Mouse (Mus musculus): ENCODE results near the gene Rfx1.
A peak's percentile ranks its signal among the peaks of the same experiment; 100 is the strongest.

Rfx1 gene

DNA sequence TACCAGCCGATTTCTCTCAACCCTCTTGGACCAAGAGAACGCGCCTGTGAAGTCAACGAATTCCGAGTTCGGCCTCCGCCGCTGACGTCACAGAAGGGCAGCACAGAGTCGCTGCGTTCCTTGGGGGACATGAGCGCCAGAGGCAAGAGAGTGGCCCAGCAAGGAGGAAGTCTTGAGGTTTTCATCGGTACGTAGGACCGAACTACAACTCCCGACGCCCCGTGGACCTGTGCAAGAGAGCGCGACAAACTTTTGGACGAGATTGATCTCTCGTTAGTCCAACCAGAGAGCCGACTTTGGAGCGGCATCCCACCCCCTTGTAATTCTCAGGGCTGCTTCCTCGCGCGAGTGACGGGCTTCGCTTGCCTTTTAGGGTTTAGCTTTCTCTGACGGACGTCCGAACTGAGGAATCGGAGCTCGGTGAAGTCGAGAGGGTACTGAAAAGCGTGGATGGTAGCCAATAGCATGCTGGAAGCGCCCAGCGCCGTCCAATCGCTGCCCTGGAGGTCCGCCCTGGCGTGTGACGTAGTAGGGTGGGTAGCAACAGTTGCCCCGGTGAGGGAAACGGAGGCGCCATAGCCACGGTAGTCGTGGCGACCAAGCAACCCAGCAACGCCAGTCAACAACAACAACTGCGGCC, at the start of gene Rfx1:
TSS of gene Rfx1 (plus strand) at position 544 of the 640 bp plus-strand sequence.
- peak; percentile 99 for DNase-seq

GRCm38 (mm10) chr8:84019738-84020137, 46.9 kb upstream of the Rfx1 start:
- DNase-seq, result no peak

DNA sequence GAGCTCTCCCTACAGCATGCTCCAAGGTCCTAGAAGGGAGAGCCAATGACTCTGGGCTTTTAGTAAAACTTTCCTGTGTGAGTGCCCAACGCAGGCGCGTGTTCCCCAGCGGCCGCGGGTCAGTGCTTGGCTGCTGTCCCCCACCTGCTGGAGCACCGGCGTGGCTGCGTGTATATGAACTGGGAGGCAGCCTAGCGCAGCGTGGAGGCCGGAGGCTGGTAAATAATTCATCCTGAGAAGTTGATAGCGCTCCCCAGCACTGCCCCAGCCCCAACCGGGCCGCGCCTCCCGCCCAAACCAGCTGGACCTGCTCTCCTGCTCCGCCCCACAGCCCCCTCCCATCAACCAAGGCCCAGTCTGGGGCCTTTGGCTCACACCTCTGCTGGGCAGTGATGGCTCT, 45.5 kb upstream of the Rfx1 start, which contains the start of gene Palm3:
TSS of gene Palm3 (plus strand) at position 376 of the 400 bp plus-strand sequence.
- peak; percentile 77 to 89 for DNase-seq

- peak in 1 of 2 experiments; percentile 48 for DNase-seq
Observed at GRCm38 (mm10) chr8:84021569-84021968, 45.1 kb upstream of the Rfx1 start.

GRCm38 (mm10) chr8:84023085-84023484, 43.5 kb upstream of the Rfx1 start:
- DNase-seq, result peak; percentile 72 to 81

GRCm38 (mm10) chr8:84023631-84024030, 43.0 kb upstream of the Rfx1 start:
- peak; percentile 51 to 73 for DNase-seq

- peak; percentile 84 to 89 for DNase-seq
Observed at GRCm38 (mm10) chr8:84024171-84024570, 42.5 kb upstream of the Rfx1 start.

GRCm38 (mm10) chr8:84025863-84026262, 40.8 kb upstream of the Rfx1 start:
- DNase-seq, result peak; percentile 85 to 88

- peak in 1 of 2 experiments; percentile 50 for DNase-seq
Observed at GRCm38 (mm10) chr8:84027449-84027848, 39.2 kb upstream of the Rfx1 start.

DNA sequence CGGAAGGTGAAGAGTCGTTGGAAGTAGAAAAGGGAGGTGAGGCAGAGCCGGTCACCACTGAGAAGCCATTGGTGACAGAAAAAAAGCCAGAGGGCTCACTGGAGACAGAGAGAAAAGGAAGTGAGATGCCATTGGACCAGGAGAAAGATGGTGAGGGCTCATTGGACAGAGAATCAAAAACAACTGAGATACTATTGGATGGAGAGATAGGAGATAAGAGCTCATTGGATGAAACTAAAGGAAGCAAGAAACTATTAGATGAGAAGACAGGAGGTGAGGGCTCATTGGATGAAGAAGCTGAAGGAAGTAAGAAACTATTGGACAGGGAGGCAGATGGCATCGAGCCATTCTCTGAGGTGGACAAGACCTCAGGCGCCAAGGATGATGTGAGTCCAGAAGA, 37.4 kb upstream of the Rfx1 start:
- DNase-seq, result no peak

DNA sequence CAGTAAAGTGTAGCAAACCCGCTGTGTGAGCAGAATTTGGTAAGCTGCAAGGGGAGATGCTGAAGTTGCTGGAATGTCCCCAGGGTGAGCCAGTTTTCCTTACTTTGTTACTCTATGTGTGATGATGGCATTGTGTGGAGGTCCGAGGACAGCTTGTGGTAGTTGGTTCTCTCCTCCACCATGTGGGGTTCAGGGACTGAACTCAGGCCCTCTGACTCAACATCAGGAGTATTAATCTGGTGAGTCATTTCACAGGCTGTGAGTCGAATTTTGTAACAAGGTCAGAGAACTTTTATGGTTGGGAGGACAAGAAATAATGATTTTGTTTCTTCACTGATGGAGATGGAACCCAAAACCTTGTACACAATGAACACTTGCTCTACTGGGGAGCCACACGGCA, 33.9 kb upstream of the Rfx1 start:
- DNase-seq, result no peak

DNA sequence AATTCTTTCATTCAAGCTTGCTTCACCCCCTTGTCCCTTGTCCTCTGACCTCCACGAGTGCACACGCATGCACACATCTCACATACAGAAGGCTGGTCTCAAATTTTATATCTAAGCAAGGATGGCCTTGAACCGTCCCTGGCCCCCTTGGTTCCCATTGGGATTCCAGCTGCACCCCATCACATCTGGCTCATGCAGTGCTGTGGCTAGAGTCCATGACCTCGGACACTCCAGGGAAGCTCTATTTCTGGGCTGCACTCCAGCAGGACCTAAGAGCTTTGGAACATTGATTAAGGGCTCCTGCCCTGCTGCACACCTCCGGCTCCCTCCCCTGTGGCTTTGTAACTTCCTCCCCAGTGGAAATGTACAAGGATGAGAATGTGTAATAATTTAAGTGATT, 28.6 kb upstream of the Rfx1 start:
- peak; percentile 60 to 69 for DNase-seq

DNA sequence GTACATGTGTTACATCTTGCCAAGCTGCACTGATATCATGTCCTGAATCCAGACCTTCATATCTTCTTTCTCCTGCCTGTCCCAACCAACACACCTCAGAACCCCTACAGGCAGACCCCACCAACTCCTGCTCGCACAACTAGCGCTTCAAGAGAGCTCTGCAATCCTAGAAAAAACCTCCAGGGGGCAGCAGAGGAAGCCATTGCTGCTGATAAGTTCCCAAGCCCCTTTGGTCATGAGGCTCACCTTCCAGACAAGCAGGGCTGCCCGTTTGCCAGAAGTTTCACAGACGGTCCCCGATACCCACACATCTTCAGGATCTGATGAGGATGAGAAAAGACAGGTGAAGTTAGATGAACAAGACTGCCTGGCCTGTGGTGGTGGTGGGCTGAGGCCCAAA, 27.6 kb upstream of the Rfx1 start:
- peak; percentile 86 to 88 for DNase-seq

DNA sequence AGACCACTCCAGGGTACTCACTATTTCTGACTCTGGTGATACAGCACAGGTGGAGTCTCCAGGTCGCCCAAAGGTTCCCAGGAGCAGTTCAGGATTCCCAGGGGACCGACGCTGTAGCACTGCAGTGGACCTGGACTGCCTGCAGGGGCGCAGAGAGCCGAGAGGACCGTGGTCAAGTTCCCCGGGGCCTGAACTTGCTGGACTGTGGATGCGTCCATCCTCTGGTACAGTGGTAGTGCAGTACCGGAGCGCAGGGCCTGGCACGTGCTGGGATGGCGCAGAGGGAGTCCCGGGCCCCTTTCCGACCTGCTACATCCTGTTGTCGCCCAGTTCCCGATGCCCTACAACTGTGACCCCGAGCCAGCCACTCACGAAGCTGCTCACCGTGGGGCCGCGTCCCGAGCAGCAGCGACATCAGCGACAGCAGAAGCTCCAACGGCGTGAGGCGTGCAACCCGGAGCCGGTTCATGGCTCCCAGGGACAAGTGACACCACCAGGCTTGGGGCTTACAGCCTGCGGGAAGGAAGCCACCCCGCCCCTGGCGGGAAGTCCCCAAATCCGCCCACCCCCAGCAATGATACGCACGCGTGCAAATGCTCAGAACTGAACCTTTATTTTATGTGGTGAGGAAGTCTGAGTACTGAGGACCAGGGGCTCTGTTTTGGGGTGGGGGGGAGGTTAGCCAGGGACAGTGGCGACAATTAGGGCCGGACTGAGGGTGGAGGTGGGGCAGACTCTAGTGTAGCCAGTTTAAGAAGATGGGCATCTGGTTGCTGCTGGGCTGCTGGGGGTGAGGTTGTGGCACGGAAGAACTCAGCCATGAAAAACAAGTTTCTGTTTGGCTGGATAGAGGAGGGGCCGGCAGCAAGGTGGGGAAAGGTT, 24.3 kb upstream of the Rfx1 start, which contains the start of gene Il27ra:
TSS of gene Il27ra (minus strand) at position 524 of the 882 bp plus-strand sequence.
- DNase-seq, result peak; percentile 84 to 89

DNA sequence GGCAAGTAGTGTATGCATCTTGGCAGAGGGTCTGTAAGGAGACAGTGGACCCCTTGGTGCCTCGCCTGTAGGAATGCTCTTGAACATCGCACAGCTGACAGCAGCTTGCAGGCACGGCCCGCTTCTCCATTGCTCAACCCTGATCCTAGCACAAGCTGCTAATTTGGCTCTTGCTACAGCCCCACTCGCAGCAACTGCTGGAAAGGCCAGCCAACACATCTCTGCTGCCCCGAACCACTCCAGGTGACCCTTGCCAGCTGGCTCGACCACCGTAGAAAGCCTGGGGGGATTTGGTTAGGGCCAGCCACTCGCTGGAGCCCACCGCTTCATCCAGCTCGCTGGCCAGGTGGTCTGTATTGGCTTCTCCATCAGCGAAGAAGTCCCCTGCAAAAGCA, 23.7 kb upstream of the Rfx1 start:
- peak in 1 of 2 experiments; percentile 26 for DNase-seq

DNA sequence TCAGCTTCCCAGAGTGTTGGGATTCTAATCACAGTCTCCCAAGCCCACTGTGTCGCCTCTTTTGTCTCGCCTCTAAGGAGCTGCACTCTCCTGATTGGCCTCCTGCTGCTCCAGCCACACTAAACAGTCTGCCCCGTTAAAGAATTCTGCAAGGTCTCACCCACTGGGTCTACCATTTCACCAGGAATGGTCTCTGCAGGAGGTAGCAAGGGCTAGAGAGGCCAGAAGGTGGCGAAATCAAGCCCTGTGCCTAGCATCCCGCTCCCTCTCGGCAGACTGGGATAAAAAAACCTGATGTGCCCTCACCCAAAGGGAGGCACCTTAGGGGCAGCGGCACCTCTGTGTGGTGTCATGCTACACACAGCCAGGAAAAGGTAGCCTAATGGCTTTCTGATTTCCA, 22.5 kb upstream of the Rfx1 start:
- no peak for DNase-seq

DNA sequence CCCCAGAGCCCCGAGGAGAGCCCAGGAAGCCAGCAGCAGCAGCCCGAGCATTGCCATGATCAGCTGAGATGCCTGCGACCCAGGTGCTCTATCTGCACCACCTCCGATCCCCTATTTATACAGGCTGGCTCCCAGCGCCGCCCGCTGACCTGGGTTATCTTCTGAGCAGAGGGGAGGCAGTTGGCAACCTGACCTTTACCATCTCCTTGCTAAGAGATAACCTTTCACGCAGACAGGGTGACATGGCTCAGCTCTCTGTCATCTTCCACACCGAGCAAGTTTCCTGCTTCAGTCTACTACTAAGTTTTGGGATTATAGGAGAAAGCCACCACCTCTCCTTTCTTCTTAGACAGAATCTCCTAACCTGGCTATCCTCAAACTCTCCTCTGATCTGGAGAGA, 21.7 kb upstream of the Rfx1 start, which contains the start of gene Rln3:
TSS of gene Rln3 (minus strand) at position 101 of the 400 bp plus-strand sequence.
- DNase-seq, result no peak

- no peak for DNase-seq
Observed at GRCm38 (mm10) chr8:84046505-84046904, 20.1 kb upstream of the Rfx1 start.

- DNase-seq, result no peak
Observed at GRCm38 (mm10) chr8:84048171-84048570, 18.5 kb upstream of the Rfx1 start.

GRCm38 (mm10) chr8:84052746-84053145, 13.9 kb upstream of the Rfx1 start:
- peak; percentile 54 to 56 for DNase-seq

GRCm38 (mm10) chr8:84053229-84053628, 13.4 kb upstream of the Rfx1 start:
- DNase-seq, result no peak

- DNase-seq, result no peak
Observed at GRCm38 (mm10) chr8:84057827-84058226, 8.8 kb upstream of the Rfx1 start.

DNA sequence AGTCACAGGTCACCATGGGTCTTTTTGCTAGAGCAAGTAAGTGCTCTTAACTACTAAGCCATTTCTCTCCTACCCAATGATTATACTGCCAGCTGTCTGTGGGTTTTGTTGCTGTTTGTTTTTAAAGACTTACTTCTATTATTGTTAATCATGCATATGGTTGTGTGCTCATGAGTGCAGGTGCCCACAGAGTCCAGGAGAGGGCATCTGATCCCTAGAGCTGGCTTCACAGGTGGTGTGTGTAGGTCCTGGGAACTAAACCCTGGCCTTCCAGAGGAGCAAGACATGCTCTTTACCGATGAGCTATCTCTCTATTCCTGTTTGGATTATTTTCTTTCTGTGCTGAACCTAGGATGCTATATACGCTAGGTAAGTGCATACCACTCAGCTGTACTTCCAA, 7.4 kb upstream of the Rfx1 start:
- no peak for DNase-seq

DNA sequence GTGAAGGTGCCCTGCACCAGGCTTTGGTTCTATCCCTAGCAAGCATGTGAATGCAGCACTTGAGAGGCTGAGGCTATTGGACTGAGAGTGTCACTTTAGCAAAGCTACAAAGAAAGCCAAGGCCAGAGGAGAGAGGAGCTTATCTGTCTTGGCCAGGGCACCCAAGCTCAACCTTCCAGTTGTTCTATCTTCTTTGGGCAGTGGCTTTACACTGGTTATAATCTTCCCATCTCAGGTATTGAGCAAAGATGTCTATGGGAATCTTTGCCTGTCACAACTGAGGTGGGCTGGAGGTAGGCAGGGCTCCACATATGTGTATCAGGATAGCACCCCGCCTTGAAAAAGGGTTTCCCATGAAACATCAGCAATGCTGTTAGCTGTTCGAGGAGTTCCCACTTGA, 6.4 kb upstream of the Rfx1 start:
- no peak for DNase-seq
